Mouse (Mus musculus): Measurements from ENCODE around the gene Ceacam11. TPM values are rescaled to one million over a fixed set of nuclear protein-coding genes. Genes with fewer than 3 reads are reported as not detected.
"Not testable (repeated sequence)": the region's sequence is repeated elsewhere in the genome, so short reads cannot be mapped to it uniquely, and the experiment has no call there.

Ceacam11 gene
- not detected in 2 replicates for total RNA-seq (2014; fragmentation: Nextera tagmentation)
- total RNA-seq (2017) = not detected in 2 replicates

GRCm38 (mm10) chr7:17971824-17972223, at the start of gene Ceacam11:
Ceacam11 (plus strand) TSS chr7:17972124.
- ATAC-seq (replicated peaks; ENCODE audit: poor library complexity, severe bottlenecking) = no peak

- not testable (repeated sequence) for ATAC-seq (replicated peaks; ENCODE audit: poor library complexity, severe bottlenecking)
Measured at GRCm38 (mm10) chr7:18001131-18001530, 29.2 kb downstream of the Ceacam11 start.

DNA sequence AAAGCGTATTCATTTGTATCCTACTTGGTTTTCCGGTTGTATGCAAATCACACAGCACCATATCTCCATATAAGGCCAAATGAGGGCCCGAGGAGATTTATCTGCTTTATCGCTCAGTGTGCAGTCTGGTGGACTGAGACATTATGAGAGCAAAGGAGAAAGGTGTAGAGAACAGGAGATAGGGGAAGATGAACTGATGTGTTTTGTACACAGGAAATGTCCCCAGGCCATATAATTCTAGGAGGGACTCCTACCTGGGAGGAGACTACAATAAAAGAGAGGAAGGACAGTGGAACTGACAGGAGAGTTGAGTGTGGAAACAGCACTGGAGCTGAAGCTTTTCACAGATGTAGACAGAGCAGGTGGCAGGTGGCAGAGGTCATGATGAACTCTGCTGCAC, 37.7 kb downstream of the Ceacam11 start, which contains the start of gene Ceacam13:
Gene Ceacam13, plus strand, starts transcription at position 301 of the 400 bp plus-strand sequence.
- no peak for ATAC-seq (replicated peaks; ENCODE audit: poor library complexity, severe bottlenecking)

Other genes with a start within 250 kb of the Ceacam11 start
- gene Ceacam14, start 159.5 kb upstream of the Ceacam11 start, total RNA-seq (2014; fragmentation: Nextera tagmentation) = not detected in 2 replicates
- gene Ceacam14, start 159.5 kb upstream of the Ceacam11 start, total RNA-seq (2017) = not detected in 2 replicates
- gene Gm5155, start 100.4 kb upstream of the Ceacam11 start, total RNA-seq (2014; fragmentation: Nextera tagmentation) = not detected in 2 replicates
- gene Gm5155, start 100.4 kb upstream of the Ceacam11 start, total RNA-seq (2017) = not detected in 2 replicates
- gene Ceacam13, start 37.8 kb downstream of the Ceacam11 start, total RNA-seq (2014; fragmentation: Nextera tagmentation) = not detected in 2 replicates
- gene Ceacam13, start 37.8 kb downstream of the Ceacam11 start, total RNA-seq (2017) = not detected in 2 replicates
- gene Ceacam12, start 93.8 kb downstream of the Ceacam11 start, total RNA-seq (2014; fragmentation: Nextera tagmentation) = not detected in 2 replicates
- gene Ceacam12, start 93.8 kb downstream of the Ceacam11 start, total RNA-seq (2017) = not detected in 2 replicates
- gene Igfl3, start 204.4 kb downstream of the Ceacam11 start, total RNA-seq (2014; fragmentation: Nextera tagmentation) = not detected in 2 replicates
- not detected in 2 replicates for gene Igfl3, start 204.4 kb downstream of the Ceacam11 start, total RNA-seq (2017)

Measured in granulocyte monocyte progenitor cell, adult 5-6 weeks (primary cell).